Comparison of ENCODE assay signal across 17 mouse cellular contexts in genomic region chr7:101456789-101457188, GRCm38 (mm10). TPM values are rescaled to one million over a fixed set of nuclear protein-coding genes. Genes with fewer than 3 reads are reported as not detected.
DNase-seq lines count a peak whose midpoint lies in the region; ATAC-seq and TF ChIP-seq lines count a peak whose summit lies in the region.
"Had no signal": no experiment of that assay in that cellular context is flagged by ENCODE, and none has a peak within 500 bp of the region (broad histone marks: within the 10 kb centered on the region; RNA-seq: fewer than 3 reads in every experiment).

No protein-coding gene starts in this region.

- no peaks in the 10 kb centered on the region for H3K27me3 ChIP-seq in kidney, adult 2 months (replicated peaks; ENCODE audit: control insufficient read depth, insufficient read depth, low read length)
- no peaks in the 10 kb centered on the region for H3K27me3 ChIP-seq in spleen, adult 2 months (ENCODE audit: control insufficient read depth, insufficient read depth, low read length)
- peaks cover 7% of the 10 kb centered on the region; the same call in 1 of the 2 replicates for H3K27me3 ChIP-seq in liver, postnatal 0 days (ENCODE audit: insufficient read depth, low read length)

- no peaks in the 10 kb centered on the region for H3K9me3 ChIP-seq in liver, postnatal 0 days (ENCODE audit: low read length)
- H3K9me3 ChIP-seq: embryonic facial prominence, embryonic 15.5 days; forebrain, embryonic 12.5 days; hindbrain, embryonic 15.5 days; limb, embryonic 10.5 days had no signal

- H3K4me3 ChIP-seq in kidney, adult 2 months (ENCODE audit: insufficient read depth, low read depth, low read length): no peak overlapping the region
- no peak overlapping the region; the same call in 1 of the 2 replicates for H3K4me3 ChIP-seq in spleen, adult 2 months (ENCODE audit: extremely low read depth, insufficient read depth, insufficient read length)
- no peak overlapping the region for H3K4me3 ChIP-seq in liver, postnatal 0 days (ENCODE audit: low read depth, low read length)
- H3K4me3 ChIP-seq: embryonic facial prominence, embryonic 15.5 days; forebrain, embryonic 12.5 days; hindbrain, embryonic 15.5 days; limb, embryonic 10.5 days had no signal

- H3K4me2 ChIP-seq in liver, postnatal 0 days (ENCODE audit: low read depth, low read length): peak overlapping the region; percentile 50
- H3K4me2 ChIP-seq: embryonic facial prominence, embryonic 15.5 days; forebrain, embryonic 12.5 days; heart, embryonic 11.5 days; hindbrain, embryonic 15.5 days had no signal

- H3K9ac ChIP-seq in liver, postnatal 0 days (replicated peaks): no peak overlapping the region
- H3K9ac ChIP-seq: embryonic facial prominence, embryonic 15.5 days; forebrain, embryonic 12.5 days; hindbrain, embryonic 15.5 days had no signal

- H3K36me3 ChIP-seq in kidney, adult 2 months (ENCODE audit: control insufficient read depth, insufficient read depth, low read length): no peaks in the 10 kb centered on the region
- H3K36me3 ChIP-seq in spleen, adult 2 months (ENCODE audit: control insufficient read depth, insufficient read depth, low read length): no peaks in the 10 kb centered on the region
- no peaks in the 10 kb centered on the region for H3K36me3 ChIP-seq in liver, postnatal 0 days (replicated peaks; ENCODE audit: insufficient read depth, low read length)
- H3K36me3 ChIP-seq: embryonic facial prominence, embryonic 15.5 days; forebrain, embryonic 12.5 days; hindbrain, embryonic 15.5 days; limb, embryonic 10.5 days had no signal

- ATAC-seq in liver, postnatal 0 days: peak; percentile 35

- peak overlapping the region; percentile 52 for H3K27ac ChIP-seq in kidney, adult 2 months (ENCODE audit: insufficient read depth, low read depth, low read length)
- peak overlapping the region; percentile 77 for H3K27ac ChIP-seq in spleen, adult 2 months (ENCODE audit: insufficient read depth, low read length)
- peak overlapping the region; percentile 72 for H3K27ac ChIP-seq in liver, postnatal 0 days (ENCODE audit: low read depth)
- H3K27ac ChIP-seq: embryonic facial prominence, embryonic 15.5 days; forebrain, embryonic 12.5 days; hindbrain, embryonic 15.5 days; limb, embryonic 10.5 days had no signal

- 0 out of 2 replicates have a peak, but pooled peaks have one; percentile 10 for TF ChIP-seq EP300 in liver, postnatal 0 days (IDR thresholded peaks at IDR 0.05; ENCODE audit: low read depth)

- no peaks in the 10 kb centered on the region for H3K4me1 ChIP-seq in kidney, adult 2 months (ENCODE audit: control insufficient read depth, insufficient read depth, low read length)
- peaks cover 74% of the 10 kb centered on the region for H3K4me1 ChIP-seq in spleen, adult 2 months (ENCODE audit: control insufficient read depth, insufficient read depth, insufficient read length)
- H3K4me1 ChIP-seq in liver, postnatal 0 days (ENCODE audit: insufficient read depth): peaks cover 42% of the 10 kb centered on the region

- WGBS in kidney, adult 2 months: 35% methylated on average over 5 of the region's 5 CpGs
- 18% methylated on average over 5 of the region's 5 CpGs for WGBS in spleen, adult 2 months
- 17% methylated on average over 5 of the region's 5 CpGs for WGBS in liver, postnatal 0 days (ENCODE audit: insufficient replicate concordance)

- TF ChIP-seq CTCF in kidney, adult 2 months (conservative IDR thresholded peaks at IDR 0.05; ENCODE audit: insufficient read depth, insufficient read length, low read depth, low read length): no peak
- TF ChIP-seq CTCF in spleen, adult 2 months (IDR thresholded peaks at IDR 0.05; ENCODE audit: extremely low read depth, insufficient read depth, insufficient read length, insufficient replicate concordance): no peak
- TF ChIP-seq CTCF in liver, postnatal 0 days (IDR thresholded peaks at IDR 0.05; ENCODE audit: low read depth): no peak

- peak; percentile 61 for DNase-seq in adrenal gland, postnatal 14 days
- no peak for DNase-seq in adrenal gland, postnatal 10 days
- DNase-seq in kidney, adult 2 months: peak; percentile 61
- no peak for DNase-seq in kidney, adult 8-10 months
- peak in 1 of 2 experiments; percentile 49 for DNase-seq in spleen, adult 2 months (ENCODE audit: low read depth in 1 of 2, low spot score in 2 of 2)
- DNase-seq in spleen, postnatal 14 days (ENCODE audit: low spot score in 2 of 2): no peak
- peak; percentile 59 for DNase-seq in liver, postnatal 0 days
- DNase-seq in thymus, postnatal 0 days (ENCODE audit: low spot score): no peak
- DNase-seq: cerebellum, adult 11-12 months; lung, adult 2 months had no signal

- TF ChIP-seq POLR2A in kidney, adult 2 months (IDR thresholded peaks at IDR 0.05; ENCODE audit: low read depth, low read length): no peak
- TF ChIP-seq POLR2A in spleen, adult 2 months (IDR thresholded peaks at IDR 0.05; ENCODE audit: low read depth, low read length): no peak

RNA-seq across cellular contexts. Expression of gene Pde2a, which starts 35.3 kb away (rescaled TPM):
- total RNA-seq in adrenal gland, postnatal 14 days (2021): 132 and 141 TPM in 2 replicates
- 100 to 1,000 TPM; 113 to 120 TPM for total RNA-seq in adrenal gland, postnatal 10 days (2021)
- polyA plus RNA-seq in kidney, adult 2 months (2012; rRNA removed): 26.9 and 28.6 TPM in 2 replicates
- polyA plus RNA-seq in spleen, adult 2 months (2012; rRNA removed): 42.6 and 48.4 TPM in 2 replicates
- 14.8 and 15.8 TPM in 2 replicates for polyA plus RNA-seq in liver, postnatal 0 days (2015; fragmentation: Nextera tagmentation; extraction: Ambion mirVana)
- polyA plus RNA-seq in thymus, postnatal 0 days (2015; fragmentation: Nextera tagmentation; extraction: Ambion mirVana): 5.7 and 7.9 TPM in 2 replicates

RNA-seq across cellular contexts. Expression of gene Gm45837, which starts 46.1 kb away (rescaled TPM):
- total RNA-seq in adrenal gland, postnatal 14 days (2021): not detected in 2 replicates
- 1 to 10 TPM in 1 of 2 experiments, not detected in 1; 3.7 TPM for total RNA-seq in adrenal gland, postnatal 10 days (2021)
- polyA plus RNA-seq in kidney, adult 2 months (2012; rRNA removed): not detected in 2 replicates
- 1.1 TPM in 1 of 2 replicates, not detected in the other for polyA plus RNA-seq in spleen, adult 2 months (2012; rRNA removed)
- polyA plus RNA-seq in liver, postnatal 0 days (2015; fragmentation: Nextera tagmentation; extraction: Ambion mirVana): not detected in 2 replicates
- polyA plus RNA-seq in thymus, postnatal 0 days (2015; fragmentation: Nextera tagmentation; extraction: Ambion mirVana): 1.1 TPM in 1 of 2 replicates, not detected in the other
- total RNA-seq: megakaryocyte-erythroid progenitor cell, adult 5-6 weeks had no signal
- polyA plus RNA-seq: forebrain, embryonic 12.5 days; heart, embryonic 11.5 days; hindbrain, embryonic 15.5 days; limb, embryonic 10.5 days; neural tube, embryonic 14.5 days had no signal

Comparison
In these comparisons a context has a peak if more than half of its experiments do, and no peak if none do; other contexts are left out.
1. DNase-seq: peak in adrenal gland, postnatal 14 days (single experiment), kidney, adult 2 months (single experiment) and liver, postnatal 0 days (single experiment); none in adrenal gland, postnatal 10 days (single experiment), kidney, adult 8-10 months (0 of 2), spleen, postnatal 14 days (0 of 2) and thymus, postnatal 0 days (single experiment).
2. Peak in every context shown above with its lines, with median percentiles within 50 percentile points of each other: H3K27ac ChIP-seq.